Mouse (Mus musculus) heart, embryonic 12.5 days (tissue): ENCODE measurements around the gene Kif26b. TPM values are rescaled to one million over a fixed set of nuclear protein-coding genes. Genes with fewer than 3 reads are reported as not detected.

Source experiments
- ATAC-seq: fragments of 200-750 bp; cut with Nextera tagmentation; 2 replicates; pipeline ENCODE4 v1.8.0; 2017; ENCODE audit warnings: moderate TSS enrichment, moderate library complexity; ENCODE audit not compliant: insufficient number of reproducible peaks, low FRiP score
- H3K27ac ChIP-seq: fragments of 300-500 bp; sonication (generic); 2 replicates; pipeline ENCODE4 v1.5.1; 2016; ENCODE audit warnings: mild to moderate bottlenecking, moderate library complexity; ENCODE audit not compliant: poor library complexity, severe bottlenecking
- H3K27me3 ChIP-seq: fragments of 300-500 bp; sonication (generic); replicated peaks from 2 replicates; pipeline ENCODE4 v1.6.1; 2016; ENCODE audit warnings: mild to moderate bottlenecking, moderate library complexity
- H3K36me3 ChIP-seq: fragments of 300-500 bp; sonication (generic); 2 replicates; pipeline ENCODE4 v1.6.1; 2016; ENCODE audit warnings: mild to moderate bottlenecking, moderate library complexity
- H3K4me1 ChIP-seq: fragments of 300-500 bp; sonication (generic); replicated peaks from 2 replicates; pipeline ENCODE4 v1.6.1; 2016; ENCODE audit warnings: mild to moderate bottlenecking
- H3K4me2 ChIP-seq: fragments of 300-500 bp; sonication (generic); 2 replicates; pipeline ENCODE4 v1.6.1; 2016; ENCODE audit warnings: mild to moderate bottlenecking, moderate library complexity
- H3K4me3 ChIP-seq: fragments of 300-500 bp; sonication (generic); 2 replicates; pipeline ENCODE4 v1.5.1; 2016; ENCODE audit warnings: mild to moderate bottlenecking
- H3K9ac ChIP-seq: fragments of 300-500 bp; sonication (generic); 2 replicates; pipeline ENCODE4 v1.6.1; 2016; ENCODE audit warnings: mild to moderate bottlenecking, moderate library complexity
- H3K9me3 ChIP-seq: fragments of 300-500 bp; sonication (generic); replicated peaks from 2 replicates; pipeline ENCODE4 v1.6.1; 2016; ENCODE audit warnings: mild to moderate bottlenecking, moderate library complexity
- WGBS: fragments of 180-500 bp; shearing (Covaris S2); methylation state at CpG from one replicate; pipeline ENCODE4 v1.1.7; 2016; 5-methylcytosine and 5-hydroxymethylcytosine counted together
- polyA plus RNA-seq: library from polyadenylated mRNA; unstranded; fragments of >200 nt; fragmentation: Nextera tagmentation; extraction: Ambion mirVana; gene quantifications from 2 replicates; pipeline ENCODE4 v1.2.1, GENCODE M21; 2016

Gene Kif26b
- polyA plus RNA-seq, 1 experiment from 2014 or later, result 25.1 TPM

DNA sequence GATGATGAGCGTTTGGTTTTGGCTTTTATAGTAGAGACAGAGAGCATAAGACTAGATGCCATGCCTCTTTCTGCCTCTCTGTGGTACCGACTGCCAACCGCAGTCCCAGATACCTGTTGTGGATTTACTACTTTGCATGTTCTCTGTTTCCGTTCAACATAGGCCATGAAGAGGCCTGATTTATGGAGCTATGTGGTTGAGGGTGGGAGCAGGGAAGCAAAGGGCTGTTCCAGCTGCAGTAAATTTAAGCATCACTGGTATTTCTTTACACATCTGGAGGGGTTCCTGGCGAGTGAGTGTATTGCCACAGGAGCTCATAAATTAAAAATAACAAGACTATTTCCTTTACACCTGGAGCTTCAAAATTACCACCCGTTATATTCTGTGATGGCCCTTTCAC, 199.3 kb downstream of the Kif26b start:
- no peaks in the 10 kb centered on the region for H3K27me3 ChIP-seq
- no peak for ATAC-seq
- H3K4me3 ChIP-seq, result no peak overlapping the region
- H3K36me3 ChIP-seq, result peaks cover 1% of the 10 kb centered on the region; the same call in 1 of the 2 replicates
- 85% methylated on average over 6 of the region's 6 CpGs for WGBS
- no peak overlapping the region for H3K9ac ChIP-seq
- no peaks in the 10 kb centered on the region for H3K9me3 ChIP-seq
- H3K4me1 ChIP-seq, result peaks cover 34% of the 10 kb centered on the region
- H3K4me2 ChIP-seq, result no peak overlapping the region
- no peak overlapping the region for H3K27ac ChIP-seq

- H3K9me3 ChIP-seq, result no peaks in the 10 kb centered on the region
- no peaks in the 10 kb centered on the region for H3K27me3 ChIP-seq
- 91% methylated on average over 3 of the region's 3 CpGs for WGBS
- no peaks in the 10 kb centered on the region; the same call in 1 of the 2 replicates for H3K36me3 ChIP-seq
- peaks cover 35% of the 10 kb centered on the region for H3K4me1 ChIP-seq
- H3K27ac ChIP-seq, result no peak overlapping the region
- ATAC-seq, result no peak
- no peak overlapping the region for H3K4me2 ChIP-seq
- H3K4me3 ChIP-seq, result no peak overlapping the region
- no peak overlapping the region for H3K9ac ChIP-seq
These were observed 201.3 kb downstream of the Kif26b start for GRCm38 (mm10) chr1:178730271-178730670.

GRCm38 (mm10) chr1:178733035-178733434, 204.1 kb downstream of the Kif26b start:
- Histone ChIP-seq H3K4me3 (no peak overlapping the region), H3K4me2 (no peak overlapping the region), H3K27me3 (no peaks in the 10 kb centered on the region), H3K4me1 (peaks cover 31% of the 10 kb centered on the region), H3K9me3 (no peaks in the 10 kb centered on the region), H3K36me3 (no peaks in the 10 kb centered on the region; the same call in 1 of the 2 replicates), H3K9ac (no peak overlapping the region), H3K27ac (no peak overlapping the region)
- ATAC-seq, result no peak
- 55% methylated on average over 9 of the region's 9 CpGs for WGBS

- no peaks in the 10 kb centered on the region; the same call in 1 of the 2 replicates for H3K36me3 ChIP-seq
- peaks cover 36% of the 10 kb centered on the region for H3K4me1 ChIP-seq
- no peaks in the 10 kb centered on the region for H3K27me3 ChIP-seq
- ATAC-seq, result no peak
- 78% methylated on average over 4 of the region's 4 CpGs for WGBS
- H3K4me2 ChIP-seq, result no peak overlapping the region
- no peak overlapping the region for H3K4me3 ChIP-seq
- H3K27ac ChIP-seq, result no peak overlapping the region
- H3K9ac ChIP-seq, result no peak overlapping the region
- H3K9me3 ChIP-seq, result no peaks in the 10 kb centered on the region
These were observed 205.7 kb downstream of the Kif26b start for GRCm38 (mm10) chr1:178734576-178734975.

GRCm38 (mm10) chr1:178736931-178737330, 208.0 kb downstream of the Kif26b start:
- 75% methylated on average over 2 of the region's 2 CpGs for WGBS
- Histone ChIP-seq H3K4me2 (no peak overlapping the region), H3K9ac (no peak overlapping the region), H3K27ac (no peak overlapping the region), H3K4me1 (peaks cover 40% of the 10 kb centered on the region), H3K9me3 (no peaks in the 10 kb centered on the region), H3K36me3 (no peaks in the 10 kb centered on the region), H3K4me3 (no peak overlapping the region), H3K27me3 (no peaks in the 10 kb centered on the region)
- ATAC-seq, result no peak

- no peak overlapping the region for H3K4me2 ChIP-seq
- H3K9me3 ChIP-seq, result peaks cover 3% of the 10 kb centered on the region; the same call in 1 of the 2 replicates
- no peak overlapping the region for H3K9ac ChIP-seq
- ATAC-seq, result no peak
- no peak overlapping the region for H3K27ac ChIP-seq
- H3K4me1 ChIP-seq, result peaks cover 26% of the 10 kb centered on the region
- no peaks in the 10 kb centered on the region for H3K36me3 ChIP-seq
- WGBS, result 83% methylated on average over 5 of the region's 5 CpGs
- no peaks in the 10 kb centered on the region for H3K27me3 ChIP-seq
- H3K4me3 ChIP-seq, result no peak overlapping the region
These were observed 214.9 kb downstream of the Kif26b start for GRCm38 (mm10) chr1:178743820-178744219.

DNA sequence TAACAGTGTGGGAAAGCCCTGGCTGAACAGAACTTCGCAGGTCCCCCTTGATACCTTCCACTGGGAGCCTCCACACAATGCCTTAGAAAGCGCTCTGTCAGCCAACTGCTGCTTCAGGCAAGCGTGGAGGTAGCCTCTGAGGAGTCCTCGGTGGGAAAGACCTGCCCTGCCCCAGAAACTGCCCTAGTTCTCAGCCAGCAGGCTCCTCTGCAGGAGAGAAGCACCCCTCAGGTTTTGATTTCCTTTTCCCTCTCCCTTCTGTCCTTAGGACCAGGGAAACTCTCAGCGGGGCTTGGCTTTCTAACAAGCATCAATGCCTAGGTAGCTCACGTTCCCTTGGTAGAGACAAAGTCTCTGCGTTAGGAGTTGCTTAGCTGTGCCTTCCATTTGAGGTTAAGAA, 215.6 kb downstream of the Kif26b start:
- H3K4me1 ChIP-seq, result peaks cover 22% of the 10 kb centered on the region
- ATAC-seq, result no peak

GRCm38 (mm10) chr1:178744961-178745360, 216.0 kb downstream of the Kif26b start:
- Histone ChIP-seq H3K4me3 (no peak overlapping the region), H3K9me3 (peaks cover 5% of the 10 kb centered on the region; the same call in 1 of the 2 replicates), H3K4me2 (no peak overlapping the region), H3K9ac (no peak overlapping the region), H3K27ac (no peak overlapping the region), H3K27me3 (no peaks in the 10 kb centered on the region), H3K36me3 (no peaks in the 10 kb centered on the region), H3K4me1 (peaks cover 20% of the 10 kb centered on the region)
- ATAC-seq, result no peak
- 78% methylated on average over 6 of the region's 6 CpGs for WGBS

More for the DNA sequence above, 215.6 kb downstream of the Kif26b start:
- Histone ChIP-seq H3K9ac (no peak overlapping the region), H3K27me3 (no peaks in the 10 kb centered on the region), H3K4me3 (no peak overlapping the region), H3K36me3 (no peaks in the 10 kb centered on the region), H3K4me2 (no peak overlapping the region), H3K9me3 (peaks cover 5% of the 10 kb centered on the region; the same call in 1 of the 2 replicates), H3K27ac (no peak overlapping the region)
- WGBS, result 60% methylated on average over 7 of the region's 7 CpGs

DNA sequence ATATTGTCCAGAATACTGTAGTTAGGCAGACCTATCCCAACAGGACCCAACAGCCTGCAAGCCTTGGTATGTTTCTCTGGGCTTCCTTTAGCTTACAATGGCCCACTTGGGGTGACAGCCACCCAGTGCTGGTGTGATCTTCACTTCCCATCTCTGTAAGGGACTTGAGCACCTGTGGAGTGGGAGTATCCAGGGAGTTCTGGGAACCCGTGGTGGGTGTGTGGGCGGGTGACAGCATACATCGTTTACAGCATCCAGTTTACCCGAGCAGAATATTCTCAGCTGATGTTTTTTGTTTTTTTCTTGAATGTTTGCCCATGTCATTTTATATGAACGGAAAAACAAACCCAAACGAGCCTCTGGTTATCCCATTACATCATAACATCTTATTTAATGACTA, 216.5 kb downstream of the Kif26b start:
- H3K9ac ChIP-seq, result no peak overlapping the region
- H3K4me3 ChIP-seq, result no peak overlapping the region
- H3K36me3 ChIP-seq, result no peaks in the 10 kb centered on the region
- H3K4me1 ChIP-seq, result peaks cover 20% of the 10 kb centered on the region
- H3K9me3 ChIP-seq, result peaks cover 5% of the 10 kb centered on the region; the same call in 1 of the 2 replicates
- no peak for ATAC-seq
- H3K27me3 ChIP-seq, result no peaks in the 10 kb centered on the region
- no peak overlapping the region for H3K4me2 ChIP-seq
- no peak overlapping the region for H3K27ac ChIP-seq
- 71% methylated on average over 6 of the region's 6 CpGs for WGBS

- Histone ChIP-seq H3K4me3 (no peak overlapping the region), H3K9ac (no peak overlapping the region), H3K36me3 (peaks cover 6% of the 10 kb centered on the region; the same call in 1 of the 2 replicates), H3K4me1 (peaks cover 13% of the 10 kb centered on the region; the same call in 1 of the 2 replicates), H3K27me3 (no peaks in the 10 kb centered on the region), H3K4me2 (no peak overlapping the region), H3K9me3 (peaks cover 5% of the 10 kb centered on the region; the same call in 1 of the 2 replicates), H3K27ac (no peak overlapping the region)
- ATAC-seq, result no peak
- 82% methylated on average over 13 of the region's 13 CpGs for WGBS
These were observed 218.6 kb downstream of the Kif26b start for GRCm38 (mm10) chr1:178747279-178748221.

DNA sequence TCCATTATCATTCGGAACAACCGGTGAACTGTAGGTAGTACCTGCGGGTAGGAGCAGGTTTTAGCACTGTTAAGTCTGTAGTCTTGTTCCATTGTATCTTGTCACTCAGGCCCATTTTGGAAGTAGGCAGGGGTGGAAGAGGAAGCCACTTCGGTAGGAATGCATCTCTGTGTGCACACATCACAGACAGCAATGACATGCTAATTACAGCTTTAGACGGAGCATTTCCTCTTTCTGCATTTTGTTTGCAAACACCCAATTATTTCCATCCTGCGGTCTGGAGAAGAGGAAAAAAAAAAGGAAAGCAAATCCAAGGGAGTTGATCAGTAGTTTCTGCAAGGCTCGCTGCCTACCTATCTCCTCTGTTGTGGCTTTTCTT, 219.3 kb downstream of the Kif26b start:
- Histone ChIP-seq H3K9me3 (peaks cover 5% of the 10 kb centered on the region; the same call in 1 of the 2 replicates), H3K4me2 (no peak overlapping the region), H3K4me1 (peaks cover 13% of the 10 kb centered on the region; the same call in 1 of the 2 replicates), H3K27me3 (no peaks in the 10 kb centered on the region), H3K36me3 (peaks cover 12% of the 10 kb centered on the region), H3K9ac (no peak overlapping the region), H3K27ac (no peak overlapping the region), H3K4me3 (no peak overlapping the region)
- ATAC-seq, result no peak
- WGBS, result 76% methylated on average over 7 of the region's 7 CpGs
